Mouse (Mus musculus) myocyte (in vitro differentiated cells): ENCODE measurements around the gene Rbpjl.

Experiments used
- E2F4 ChIP-seq: IDR thresholded peaks from one replicate; pipeline ENCODE4 v1.6.1; 2011; ENCODE audit warnings: mild to moderate bottlenecking, control low read depth, moderate library complexity; ENCODE audit not compliant: insufficient read depth
- MAX ChIP-seq: IDR thresholded peaks from one replicate; pipeline ENCODE4 v1.6.1; 2011; ENCODE audit warnings: low read depth, mild to moderate bottlenecking, control low read depth
- MYOG ChIP-seq, 3 experiments: IDR thresholded peaks; one replicate each; pipeline ENCODE4 v1.6.1; 2011; ENCODE audit warnings: control low read depth in 2 of 3, low read depth in 2 of 3, mild to moderate bottlenecking in 2 of 3; ENCODE audit not compliant: insufficient read length in 2 of 3, control insufficient read depth in 1 of 3, insufficient read depth in 1 of 3
- POLR2A ChIP-seq: IDR thresholded peaks from one replicate; pipeline ENCODE4 v1.6.1; 2011; ENCODE audit warnings: low read depth, mild to moderate bottlenecking, control low read depth, moderate library complexity; ENCODE audit not compliant: insufficient read length
- POLR2AphosphoS2 ChIP-seq: IDR thresholded peaks from one replicate; pipeline ENCODE4 v1.6.1; 2011; ENCODE audit warnings: low read depth, control low read depth; ENCODE audit not compliant: insufficient read length
- USF1 ChIP-seq: IDR thresholded peaks from one replicate; pipeline ENCODE4 v1.6.1; 2011; ENCODE audit warnings: low read depth, mild to moderate bottlenecking, control low read depth, moderate library complexity

DNA sequence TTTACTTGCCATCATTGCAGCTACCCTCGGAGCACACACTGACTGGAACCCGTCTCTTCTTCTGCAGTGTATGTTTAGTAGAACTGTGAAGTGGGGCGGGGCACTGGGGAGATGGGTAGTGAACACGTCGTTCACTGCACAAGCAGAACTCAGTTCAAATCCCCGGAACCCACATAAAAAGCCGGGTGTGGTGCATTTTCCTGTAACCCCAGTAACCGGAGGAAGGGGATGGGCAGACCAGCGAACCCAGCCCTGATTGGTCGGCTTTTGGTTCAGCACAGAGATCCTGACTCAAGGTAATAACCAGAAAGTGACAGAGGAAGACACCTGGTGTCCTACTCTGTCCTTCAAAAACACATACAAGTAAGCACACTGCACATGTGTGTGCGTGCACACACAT is 49.6 kb upstream of the Rbpjl start:
- TF ChIP-seq MYOG (IDR thresholded peaks at IDR 0.05; ENCODE audit: control insufficient read depth in 1 of 3, insufficient read depth in 1 of 3, insufficient read length in 2 of 3, low read depth in 2 of 3) (no peak), POLR2A (no peak), MAX (no peak), POLR2AphosphoS2 (no peak), E2F4 (no peak), USF1 (no peak)
